Mouse (Mus musculus) kidney, adult 11 months (tissue): ENCODE results near the gene Tgfb3.
A peak's percentile ranks its signal among the peaks of the same experiment; 100 is the strongest.

ENCODE experiments used
- DNase-seq: peaks from one replicate; pipeline ENCODE4 v3.0.0; 2022

The Tgfb3 gene

GRCm38 (mm10) chr12:86078176-86078552, 677 bp downstream of the Tgfb3 start:
- DNase-seq: no peak

- no peak for DNase-seq
Measured at GRCm38 (mm10) chr12:86077736-86078135, 1.1 kb downstream of the Tgfb3 start.

GRCm38 (mm10) chr12:86077322-86077721, 1.5 kb downstream of the Tgfb3 start:
- no peak for DNase-seq

- DNase-seq: peak; percentile 30
Measured at GRCm38 (mm10) chr12:86076321-86076901, 2.4 kb downstream of the Tgfb3 start.

GRCm38 (mm10) chr12:86075358-86075757, 3.5 kb downstream of the Tgfb3 start:
- no peak for DNase-seq

GRCm38 (mm10) chr12:86074681-86075080, 4.2 kb downstream of the Tgfb3 start:
- DNase-seq: no peak

- no peak for DNase-seq
Measured at GRCm38 (mm10) chr12:86071432-86071831, 7.4 kb downstream of the Tgfb3 start.

- no peak for DNase-seq
Measured at GRCm38 (mm10) chr12:86064796-86065195, 14.0 kb downstream of the Tgfb3 start.

GRCm38 (mm10) chr12:86059341-86059740, 19.5 kb downstream of the Tgfb3 start:
- no peak for DNase-seq

- DNase-seq: no peak
Measured at GRCm38 (mm10) chr12:86057516-86057915, 21.3 kb downstream of the Tgfb3 start.

- no peak for DNase-seq
Measured at GRCm38 (mm10) chr12:86056976-86057375, 21.9 kb downstream of the Tgfb3 start.

GRCm38 (mm10) chr12:86055306-86055705, 23.5 kb downstream of the Tgfb3 start:
- DNase-seq: no peak

GRCm38 (mm10) chr12:86051477-86051876, 27.4 kb downstream of the Tgfb3 start:
- no peak for DNase-seq

- no peak for DNase-seq
Measured at GRCm38 (mm10) chr12:86049813-86050212, 29.0 kb downstream of the Tgfb3 start.

- no peak for DNase-seq
Measured at GRCm38 (mm10) chr12:86047376-86047775, 31.5 kb downstream of the Tgfb3 start.

- no peak for DNase-seq
Measured at GRCm38 (mm10) chr12:86046776-86047175, 32.1 kb downstream of the Tgfb3 start.

GRCm38 (mm10) chr12:86046141-86046540, 32.7 kb downstream of the Tgfb3 start:
- no peak for DNase-seq

GRCm38 (mm10) chr12:86039751-86040150, 39.1 kb downstream of the Tgfb3 start:
- DNase-seq: no peak

- DNase-seq: no peak
Measured at GRCm38 (mm10) chr12:86039078-86039477, 39.8 kb downstream of the Tgfb3 start.

- no peak for DNase-seq
Measured at GRCm38 (mm10) chr12:86037235-86037921, 41.5 kb downstream of the Tgfb3 start.

- DNase-seq: no peak
Measured at GRCm38 (mm10) chr12:86036368-86037166, 42.3 kb downstream of the Tgfb3 start.

- no peak for DNase-seq
Measured at GRCm38 (mm10) chr12:86035586-86035985, 43.3 kb downstream of the Tgfb3 start.

GRCm38 (mm10) chr12:86030932-86031331, 47.9 kb downstream of the Tgfb3 start:
- no peak for DNase-seq

- no peak for DNase-seq
Measured at GRCm38 (mm10) chr12:86027747-86028146, 51.1 kb downstream of the Tgfb3 start.
